Mouse (Mus musculus): Measurements from ENCODE around the gene Gnai1.

DNA sequence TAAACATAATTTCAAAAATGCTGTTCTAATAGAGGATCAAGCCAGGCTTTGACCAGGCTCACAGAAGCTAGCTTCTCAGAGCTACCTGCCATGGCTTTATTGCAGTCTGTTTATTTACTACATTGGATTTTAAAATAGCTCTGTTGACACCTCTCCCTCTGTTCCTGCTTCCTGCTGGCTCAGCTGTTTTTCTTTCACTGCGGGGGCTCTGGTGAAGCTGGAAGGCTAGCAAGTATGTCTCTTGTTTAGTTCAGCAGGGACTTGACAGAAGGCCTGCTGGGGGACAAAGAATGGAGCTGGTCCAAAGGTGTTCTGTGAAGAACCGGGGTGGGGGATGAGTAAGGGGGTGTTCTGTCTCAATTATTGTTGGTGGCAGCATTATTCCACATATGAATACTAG, 7.7 kb upstream of the Gnai1 start:
- no peak for TF ChIP-seq GATA1 (IDR thresholded peaks at IDR 0.05; ENCODE audit: borderline replicate concordance, low read length)
- no peak for TF ChIP-seq FLI1 (IDR thresholded peaks at IDR 0.05; ENCODE audit: low read length)
